Mouse (Mus musculus) ES-E14 (cell line): ENCODE measurements at regions not wholly inside any gene's neighbourhood (a gene's known extent, or its start where the extent isn't known, plus 50 kb on each side); places are given as distances from the start of the nearest gene placed in this dataset.

Source experiments
- DNase-seq: peaks from one replicate; pipeline ENCODE4 v3.0.0-alpha.2; 2013; ENCODE audit warnings: low read depth, low spot score
- H3K27ac ChIP-seq: 2 replicates; pipeline ENCODE4 v1.5.1; 2012; ENCODE audit warnings: low read depth, mild to moderate bottlenecking, low read length, moderate library complexity, mixed read lengths; ENCODE audit not compliant: poor library complexity, insufficient read depth, severe bottlenecking
- H3K36me3 ChIP-seq: 2 replicates; pipeline ENCODE4 v1.6.1; 2012; ENCODE audit warnings: mild to moderate bottlenecking, low read length, moderate library complexity, mixed read lengths; ENCODE audit not compliant: control insufficient read depth, poor library complexity, insufficient read depth, severe bottlenecking
- H3K4me1 ChIP-seq, 2 experiments: fragments of 150-350 bp in 1 of 2; sonication (generic) in 1 of 2; 2 replicates each; pipeline ENCODE4 v1.6.1; 2012; ENCODE audit warnings: low read length in 2 of 2, mild to moderate bottlenecking in 1 of 2, mixed read lengths in 1 of 2; ENCODE audit not compliant: control insufficient read depth in 2 of 2, insufficient read depth in 2 of 2, poor library complexity in 1 of 2
- H3K4me3 ChIP-seq, 2 experiments: fragments of 150-350 bp in 1 of 2; sonication (generic) in 1 of 2; 2 replicates each; pipeline ENCODE4 v1.5.1; 2012; ENCODE audit warnings: low read length in 2 of 2, low read depth in 1 of 2, mild to moderate bottlenecking in 1 of 2, mixed read lengths in 1 of 2; ENCODE audit not compliant: insufficient read depth in 1 of 2, poor library complexity in 1 of 2, severe bottlenecking in 1 of 2
- H3K9ac ChIP-seq: 2 replicates; pipeline ENCODE4 v1.6.1; 2012; ENCODE audit warnings: low read depth, mild to moderate bottlenecking, low read length, mixed read lengths; ENCODE audit not compliant: poor library complexity, insufficient read depth, severe bottlenecking
- H3K9me3 ChIP-seq: fragments of 150-350 bp; sonication (generic); 2 replicates; pipeline ENCODE4 v1.6.1; 2012; ENCODE audit warnings: low read depth, mild to moderate bottlenecking, low read length; ENCODE audit not compliant: control insufficient read depth, insufficient read depth
- CHD2 ChIP-seq: IDR thresholded peaks from 2 replicates; pipeline ENCODE4 v1.6.1; 2014; ENCODE audit warnings: mild to moderate bottlenecking, low read depth, low read length, inconsistent platforms
- HCFC1 ChIP-seq: IDR thresholded peaks from 2 replicates; pipeline ENCODE4 v1.6.1; 2012; ENCODE audit warnings: low read length, inconsistent platforms, borderline replicate concordance; ENCODE audit not compliant: insufficient read depth
- MAFK ChIP-seq: IDR thresholded peaks from 2 replicates; pipeline ENCODE4 v1.6.1; 2014; ENCODE audit warnings: mild to moderate bottlenecking, low read depth, low read length, inconsistent platforms; ENCODE audit not compliant: insufficient read depth
- ZC3H11A ChIP-seq: IDR thresholded peaks from 2 replicates; pipeline ENCODE4 v1.6.1; 2012; ENCODE audit warnings: low read depth, mild to moderate bottlenecking, inconsistent platforms, low read length, borderline replicate concordance
- ZNF384 ChIP-seq: IDR thresholded peaks from 2 replicates; pipeline ENCODE4 v1.6.1; 2012; ENCODE audit warnings: low read depth, low read length, inconsistent platforms
- in situ Hi-C, 2 experiments: fragments of 600-800 bp; cut with MboI; formaldehyde crosslinking; loops; one replicate each; pipeline ENCODE4 v1.15.1; 2025; ENCODE audit warnings: low sequenced_read_pairs in 2 of 2, inconsistent platforms in 1 of 2; ENCODE audit not compliant: unreplicated experiment in 2 of 2

DNA sequence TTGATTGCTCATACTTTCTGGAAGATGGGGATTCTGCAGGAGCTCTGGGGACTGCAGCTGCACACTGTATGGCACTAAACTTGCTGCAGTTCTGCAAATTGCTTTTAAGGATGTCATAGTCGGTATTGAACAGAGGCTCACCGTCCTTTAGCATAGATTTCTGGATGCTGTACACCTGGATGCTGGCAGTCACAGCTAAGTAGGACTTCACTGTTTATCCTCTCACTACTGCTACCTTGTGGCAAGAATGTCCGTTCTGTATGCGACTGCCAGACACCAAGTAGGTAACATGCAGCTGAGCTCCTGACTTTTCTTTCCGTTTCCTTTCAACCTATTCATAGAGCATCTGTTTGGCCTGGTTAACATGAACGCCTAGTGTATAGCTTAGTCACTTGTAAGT lies 77.3 kb upstream of the Smc2 start:
- no peak overlapping the region for H3K27ac ChIP-seq
- no peak overlapping the region for H3K9ac ChIP-seq
- H3K36me3 ChIP-seq: no peaks in the 10 kb centered on the region
- H3K4me3 ChIP-seq: no peak overlapping the region
- TF ChIP-seq ZC3H11A: 0 out of 2 replicates have a peak, but pooled peaks have one; percentile 5
- TF ChIP-seq CHD2: no peak
- no peak for TF ChIP-seq ZNF384
- H3K9me3 ChIP-seq: no peaks in the 10 kb centered on the region
- in situ Hi-C loops: no loop called here
- H3K4me1 ChIP-seq: no peaks in the 10 kb centered on the region
- DNase-seq: peak; percentile 34

- in situ Hi-C loops: no loop called here
- H3K9me3 ChIP-seq: no peaks in the 10 kb centered on the region
- no peak overlapping the region for H3K27ac ChIP-seq
- H3K4me3 ChIP-seq: no peak overlapping the region
- DNase-seq: no peak
- no peaks in the 10 kb centered on the region for H3K36me3 ChIP-seq
- TF ChIP-seq ZC3H11A: no peak
- no peak for TF ChIP-seq ZNF384
- TF ChIP-seq CHD2: no peak
- TF ChIP-seq MAFK: no peak
- TF ChIP-seq HCFC1: no peak
- no peaks in the 10 kb centered on the region for H3K4me1 ChIP-seq
- no peak overlapping the region for H3K9ac ChIP-seq
Observed at GRCm38 (mm10) chr4:52365866-52366265, 73.2 kb upstream of the Smc2 start.

DNA sequence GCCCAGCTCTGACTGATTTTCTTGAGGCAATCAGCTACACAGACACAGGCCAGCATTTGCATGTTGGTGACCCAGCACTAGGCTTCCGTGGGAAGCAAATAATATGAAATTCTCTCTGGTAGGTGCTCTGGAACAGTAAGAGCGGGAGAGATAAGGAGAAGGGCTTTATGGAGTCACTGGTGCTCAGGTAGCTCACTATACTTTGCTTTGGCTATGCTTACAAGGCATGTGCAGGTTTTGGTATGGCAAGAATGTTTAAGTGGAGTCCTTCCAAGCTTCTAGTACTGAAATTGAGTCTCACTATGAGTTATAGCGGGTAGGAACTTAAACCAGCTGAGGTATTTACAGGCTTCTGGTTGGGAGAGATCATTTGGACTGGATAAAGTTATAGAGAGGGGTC lies 70.5 kb upstream of the Smc2 start:
- Histone ChIP-seq H3K27ac (no peak overlapping the region), H3K36me3 (no peaks in the 10 kb centered on the region), H3K4me3 (no peak overlapping the region), H3K4me1 (no peaks in the 10 kb centered on the region), H3K9me3 (no peaks in the 10 kb centered on the region), H3K9ac (no peak overlapping the region)
- in situ Hi-C loops: no loop called here
- no peak for DNase-seq
- TF ChIP-seq CHD2 (no peak), ZNF384 (no peak), ZC3H11A (no peak), HCFC1 (no peak), MAFK (no peak)
